Mouse (Mus musculus) monocyte, adult 5-6 weeks (primary cell): ENCODE data around the gene Slc1a2. TPM values are rescaled to one million over a fixed set of nuclear protein-coding genes. Genes with fewer than 3 reads are reported as not detected.

Experiments
- total RNA-seq: library from RNA; stranded (forward); fragments of 200-1000, 200-491, 200-594 nt; gene quantifications from 3 replicates; pipeline ENCODE4 v1.2.3, GENCODE M21; 2017

The Slc1a2 gene
- total RNA-seq, 1 experiment from 2014 or later, result not detected

Other genes with a start within 250 kb of the Slc1a2 start
- not detected in 3 replicates for gene Fjx1, start 206.2 kb upstream of the Slc1a2 start, total RNA-seq
- 0.78 to 1.0 TPM in 2 of 3 replicates, not detected in the other for gene Pamr1, start 108.6 kb upstream of the Slc1a2 start, total RNA-seq
- 371 to 440 TPM (median 391 TPM) in 3 replicates for gene Cd44, start 243.0 kb downstream of the Slc1a2 start, total RNA-seq